Mouse (Mus musculus) lung, postnatal 14 days (tissue): Measurements from ENCODE around the gene Pip4k2b.
"Not testable (repeated sequence)": the region's sequence is repeated elsewhere in the genome, so short reads cannot be mapped to it uniquely, and the experiment has no call there.

Experiments used
- DNase-seq: peaks from one replicate; pipeline ENCODE4 v3.0.0; 2021

Gene Pip4k2b

DNA sequence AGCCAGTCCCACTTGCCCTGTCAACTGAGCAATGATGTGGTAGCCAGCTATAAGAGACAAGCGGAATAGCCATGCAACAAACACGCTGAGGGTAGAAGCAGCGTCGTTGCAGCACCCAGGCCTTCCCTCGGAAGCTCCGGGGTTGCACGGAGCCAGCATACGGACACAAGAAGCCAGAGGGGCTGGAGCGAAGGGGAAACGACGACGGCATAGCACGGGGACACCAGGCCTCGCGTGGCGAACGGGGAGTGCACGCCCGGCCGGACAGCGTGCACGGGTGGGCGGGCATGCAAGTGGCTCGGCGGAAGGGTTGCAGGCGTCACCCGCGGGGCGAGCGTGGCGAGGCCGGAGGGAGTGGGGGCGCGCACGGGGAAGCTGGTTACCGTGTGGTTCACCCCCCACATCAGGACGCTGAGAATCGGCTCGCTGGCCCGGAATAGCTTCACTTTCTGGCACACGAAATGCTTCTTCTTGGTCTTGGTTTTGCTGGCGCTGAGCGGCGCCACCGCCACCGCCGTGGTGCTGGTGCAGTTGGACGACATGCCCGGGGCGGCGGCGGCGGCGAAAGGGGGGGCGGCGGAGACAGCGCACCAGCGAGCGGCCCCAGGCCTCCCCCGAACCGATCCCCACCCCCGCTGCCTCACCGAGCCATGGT, at the start of gene Pip4k2b:
Gene Pip4k2b (minus strand): TSS at position 642 of the 655 bp plus-strand sequence.
- peak; percentile 56 for DNase-seq

GRCm38 (mm10) chr11:97793165-97793564, 48.7 kb upstream of the Pip4k2b start:
- DNase-seq: peak; percentile 78

GRCm38 (mm10) chr11:97790778-97791438, 46.4 kb upstream of the Pip4k2b start:
- DNase-seq: not testable (repeated sequence)

- DNase-seq: no peak
Observed at GRCm38 (mm10) chr11:97789727-97790126, 45.2 kb upstream of the Pip4k2b start.

GRCm38 (mm10) chr11:97787961-97788360, 43.5 kb upstream of the Pip4k2b start:
- no peak for DNase-seq

DNA sequence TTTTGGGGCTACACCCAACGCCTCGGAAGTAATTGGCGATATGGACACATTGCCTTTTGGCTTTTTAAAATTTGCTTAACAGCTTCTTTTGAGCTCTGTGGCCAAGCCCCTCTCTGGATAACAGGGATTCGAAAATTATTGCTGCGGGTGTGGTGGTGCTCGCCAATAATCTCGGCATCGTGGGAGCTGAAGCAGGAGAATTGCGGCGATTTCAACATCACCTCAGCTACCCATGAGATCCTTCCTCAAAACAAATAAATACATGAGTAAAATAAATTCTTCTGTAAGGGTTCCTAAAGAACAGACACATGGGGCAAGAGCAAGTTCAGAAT, 38.0 kb upstream of the Pip4k2b start:
- no peak for DNase-seq

GRCm38 (mm10) chr11:97781832-97782563, 37.5 kb upstream of the Pip4k2b start, which contains the start of gene Rpl23:
Gene Rpl23, minus strand, starts transcription at chr11:97782437.
- DNase-seq: peak; percentile 100

- no peak for DNase-seq
Observed at GRCm38 (mm10) chr11:97781478-97781831, 37.0 kb upstream of the Pip4k2b start.

- DNase-seq: no peak
Observed at GRCm38 (mm10) chr11:97779968-97780701, 35.6 kb upstream of the Pip4k2b start.

GRCm38 (mm10) chr11:97778918-97779317, 34.4 kb upstream of the Pip4k2b start:
- no peak for DNase-seq

DNA sequence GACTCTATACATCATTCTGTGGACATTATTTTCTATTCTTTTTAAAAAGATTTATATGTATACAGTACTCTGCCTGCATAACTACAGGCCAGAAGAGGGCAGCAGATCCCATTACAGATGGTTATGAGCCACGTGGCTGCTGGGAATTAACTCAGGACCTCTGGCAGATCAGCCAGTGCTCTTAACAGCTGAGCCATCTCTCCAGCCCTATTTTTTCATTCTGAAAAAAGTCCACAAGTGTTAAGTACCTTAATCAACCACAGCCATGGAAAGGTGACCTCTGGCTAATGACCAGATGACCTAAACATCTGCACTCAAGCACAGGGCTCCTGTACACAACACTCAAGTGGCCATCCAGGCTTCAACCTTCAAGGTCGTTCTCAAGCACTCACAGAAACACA, 32.6 kb upstream of the Pip4k2b start:
- peak; percentile 17 for DNase-seq

DNA sequence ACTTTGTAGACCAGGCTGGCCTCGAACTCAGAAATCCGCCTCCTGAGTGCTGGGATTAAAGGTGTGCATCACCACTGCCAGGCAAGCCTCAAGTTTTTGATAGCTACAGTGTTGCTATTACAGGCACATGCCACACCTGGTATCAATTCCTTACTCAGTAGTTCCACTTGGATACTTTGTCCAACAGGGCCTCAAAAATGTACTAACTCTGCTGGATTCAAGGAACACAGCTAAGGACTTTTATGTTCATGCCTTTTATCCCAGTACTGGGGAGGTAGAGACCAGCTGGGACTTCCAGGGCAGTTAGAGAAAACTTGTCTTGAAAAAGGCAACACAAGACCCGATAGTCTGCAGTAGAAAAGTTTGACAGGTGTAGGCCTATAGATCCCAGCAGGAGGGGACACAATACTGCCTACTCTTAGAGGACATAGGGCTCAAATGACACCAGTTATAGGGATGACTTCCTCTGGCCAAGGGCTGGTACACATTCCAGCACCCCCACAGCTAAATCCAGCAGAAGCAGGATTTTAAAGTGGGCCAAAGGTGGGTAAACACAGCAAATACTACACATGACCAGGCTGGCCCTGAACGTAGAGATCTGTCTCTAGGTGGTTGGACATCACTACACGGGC, 32.1 kb upstream of the Pip4k2b start:
- no peak for DNase-seq

DNA sequence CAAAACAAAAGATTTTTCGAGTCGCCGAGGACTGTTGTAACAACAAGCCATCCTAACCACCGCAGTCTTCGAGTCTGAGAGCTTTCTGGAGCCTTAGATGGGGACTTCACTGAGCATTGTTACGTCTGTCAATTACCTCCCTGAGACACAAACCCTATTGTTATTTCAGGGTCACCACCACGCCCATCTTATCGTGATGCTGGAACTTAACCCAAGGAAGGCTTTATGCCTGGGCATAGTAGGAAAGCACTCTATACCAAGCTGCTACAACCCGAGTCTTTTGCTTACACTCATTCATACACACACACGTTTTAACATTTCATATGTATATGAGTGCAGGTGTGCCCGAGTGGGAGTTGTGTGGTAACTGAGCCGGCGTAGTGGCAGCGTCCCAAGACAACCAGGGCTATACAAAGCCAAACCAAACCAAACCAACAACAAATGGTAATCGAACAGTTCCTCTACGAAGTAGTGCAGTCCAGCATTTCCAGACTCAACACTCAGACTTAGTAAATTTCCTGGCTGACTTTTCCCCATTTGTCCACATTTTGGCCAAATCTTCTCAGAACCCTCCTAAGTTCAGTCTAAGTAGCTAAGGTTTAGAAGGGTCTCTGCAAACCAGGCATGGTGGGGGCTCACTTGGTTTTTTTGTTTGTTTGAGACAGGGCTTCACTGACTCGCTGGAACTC, 31.4 kb upstream of the Pip4k2b start, which contains the start of gene 1700001P01Rik:
Gene 1700001P01Rik (minus strand): TSS at position 111 of the 689 bp plus-strand sequence.
- DNase-seq: no peak

GRCm38 (mm10) chr11:97775186-97775585, 30.7 kb upstream of the Pip4k2b start:
- DNase-seq: no peak

GRCm38 (mm10) chr11:97771410-97771809, 26.9 kb upstream of the Pip4k2b start:
- no peak for DNase-seq

GRCm38 (mm10) chr11:97769704-97770103, 25.2 kb upstream of the Pip4k2b start:
- no peak for DNase-seq

- peak; percentile 95 for DNase-seq
Observed at GRCm38 (mm10) chr11:97766154-97766881, 21.8 kb upstream of the Pip4k2b start, which contains the start of gene Cwc25. Gene Cwc25, minus strand, starts transcription at chr11:97766556.

DNA sequence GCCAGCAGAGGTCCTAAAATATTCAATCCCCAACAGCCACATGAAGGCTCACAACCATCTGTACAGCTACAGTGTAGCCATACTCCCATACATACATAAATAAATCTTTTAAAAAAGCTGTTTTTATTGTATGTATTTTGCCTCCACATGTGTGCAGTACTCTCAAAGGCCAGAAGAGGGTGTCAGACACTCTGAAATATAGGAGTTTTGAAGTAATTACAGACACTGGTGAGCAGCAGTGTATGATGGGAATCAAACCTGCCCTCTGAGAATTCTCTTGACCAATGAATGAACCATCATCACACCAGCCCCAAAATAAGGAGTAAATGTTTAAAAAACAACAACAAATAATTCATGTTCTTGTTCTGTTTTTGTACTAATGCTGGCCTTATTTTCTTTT, 17.1 kb upstream of the Pip4k2b start:
- no peak for DNase-seq

DNA sequence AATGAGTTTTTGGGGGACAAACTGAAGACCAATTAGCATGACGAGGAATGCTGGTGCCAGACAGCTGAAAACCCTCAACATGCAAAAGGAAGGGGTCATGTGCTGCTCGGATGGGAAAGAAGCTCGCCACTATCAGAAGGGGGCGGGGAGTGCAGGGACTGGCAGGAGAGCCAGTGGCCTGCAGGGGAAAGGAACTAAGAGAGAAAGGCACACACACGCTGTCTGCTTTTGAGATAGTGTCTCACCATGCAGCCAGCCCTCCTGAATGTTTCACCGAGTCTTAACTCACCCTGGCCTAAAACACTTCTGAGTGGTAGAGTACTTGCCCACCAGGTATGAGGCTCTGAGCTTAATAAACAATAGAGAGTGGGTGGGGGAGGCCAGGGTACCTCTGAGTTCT, 14.4 kb upstream of the Pip4k2b start:
- no peak for DNase-seq

DNA sequence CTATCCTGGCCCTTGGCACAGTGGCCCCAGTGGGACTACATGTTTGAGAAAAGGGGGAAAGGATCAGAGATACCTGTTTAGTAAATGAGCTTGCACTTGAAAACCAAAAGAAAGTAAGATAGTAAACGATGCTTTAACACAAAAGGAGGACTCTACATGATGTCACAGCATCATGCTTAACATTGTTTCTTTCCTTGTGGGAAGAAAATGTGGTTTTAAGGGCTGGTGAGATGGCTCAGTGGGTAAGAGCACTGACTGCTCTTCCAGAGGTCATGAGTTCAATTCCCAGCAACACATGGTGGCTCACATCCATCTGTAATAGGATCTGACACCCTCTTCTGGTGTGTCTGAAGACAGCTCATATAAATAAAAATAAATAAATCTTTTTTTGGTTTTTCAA, 13.6 kb upstream of the Pip4k2b start:
- DNase-seq: no peak

GRCm38 (mm10) chr11:97753277-97753676, 8.8 kb upstream of the Pip4k2b start:
- no peak for DNase-seq
